Mouse (Mus musculus): Measurements from ENCODE around the gene Msrb2.

GRCm38 (mm10) chr2:19385772-19386171 lies 14.5 kb downstream of the Msrb2 start:
- TF ChIP-seq CTCF (IDR thresholded peaks at IDR 0.05; ENCODE audit: control insufficient read depth, insufficient read depth, insufficient read length) (no peak), MAX (IDR thresholded peaks at IDR 0.05) (no peak), USF1 (IDR thresholded peaks at IDR 0.05; ENCODE audit: low read depth) (no peak), FOSL1 (IDR thresholded peaks at IDR 0.05; ENCODE audit: insufficient read depth, low read length, poor library complexity, severe bottlenecking) (no peak)

Data from C2C12 (cell line).